Mouse (Mus musculus) limb, embryonic 10.5 days (tissue): ENCODE data around the gene Leng9. TPM values are rescaled to one million over a fixed set of nuclear protein-coding genes. Genes with fewer than 3 reads are reported as not detected.

Experiments used
- DNase-seq: peaks from one replicate; pipeline ENCODE4 v3.0.0-alpha.2; 2017; ENCODE audit warnings: low spot score
- H3K27ac ChIP-seq: fragments of 300-500 bp; sonication (generic); 2 replicates; pipeline ENCODE4 v1.5.1; 2016; ENCODE audit warnings: mild to moderate bottlenecking
- H3K27me3 ChIP-seq: fragments of 300-500 bp; sonication (generic); 2 replicates; pipeline ENCODE4 v1.6.1; 2016; ENCODE audit warnings: low read depth, mild to moderate bottlenecking; ENCODE audit not compliant: poor library complexity, severe bottlenecking
- H3K36me3 ChIP-seq: fragments of 300-500 bp; sonication (generic); 2 replicates; pipeline ENCODE4 v1.6.1; 2016; ENCODE audit warnings: mild to moderate bottlenecking, moderate library complexity
- H3K4me1 ChIP-seq: fragments of 300-500 bp; sonication (generic); 2 replicates; pipeline ENCODE4 v1.6.1; 2016
- H3K4me3 ChIP-seq: fragments of 300-500 bp; sonication (generic); 2 replicates; pipeline ENCODE4 v1.5.1; 2016; ENCODE audit warnings: mild to moderate bottlenecking, moderate library complexity
- H3K9me3 ChIP-seq: fragments of 300-500 bp; sonication (generic); replicated peaks from 2 replicates; pipeline ENCODE4 v1.6.1; 2016; ENCODE audit warnings: mild to moderate bottlenecking
- WGBS: fragments of 180-500 bp; shearing (Covaris S2); methylation state at CpG from one replicate; pipeline ENCODE4 v1.1.7; 2016; 5-methylcytosine and 5-hydroxymethylcytosine counted together
- polyA plus RNA-seq: library from polyadenylated mRNA; unstranded; fragments of >200 nt; fragmentation: Nextera tagmentation; extraction: Ambion mirVana; gene quantifications from 2 replicates; pipeline ENCODE4 v1.2.1, GENCODE M21; 2016

Gene Leng9
- polyA plus RNA-seq, 1 experiment from 2014 or later: 2.0 TPM

GRCm38 (mm10) chr7:4103411-4103810, 46.8 kb downstream of the Leng9 start:
- no peak for DNase-seq
- no peaks in the 10 kb centered on the region for H3K4me1 ChIP-seq
- no peak overlapping the region for H3K4me3 ChIP-seq
- no peak overlapping the region for H3K27ac ChIP-seq
- WGBS: 25% methylated on average over 4 of the region's 4 CpGs
- H3K36me3 ChIP-seq: no peaks in the 10 kb centered on the region
- no peaks in the 10 kb centered on the region for H3K27me3 ChIP-seq
- no peaks in the 10 kb centered on the region for H3K9me3 ChIP-seq

- no peaks in the 10 kb centered on the region for H3K36me3 ChIP-seq
- no peak overlapping the region for H3K27ac ChIP-seq
- H3K9me3 ChIP-seq: no peaks in the 10 kb centered on the region
- no peaks in the 10 kb centered on the region for H3K4me1 ChIP-seq
- WGBS: 85% methylated on average over 5 of the region's 5 CpGs
- H3K27me3 ChIP-seq: no peaks in the 10 kb centered on the region
- H3K4me3 ChIP-seq: no peak overlapping the region
- DNase-seq: no peak
These were observed 49.0 kb downstream of the Leng9 start for GRCm38 (mm10) chr7:4101144-4101543.

GRCm38 (mm10) chr7:4098832-4099231, 51.3 kb downstream of the Leng9 start:
- H3K36me3 ChIP-seq: no peaks in the 10 kb centered on the region
- no peak overlapping the region for H3K4me3 ChIP-seq
- no peaks in the 10 kb centered on the region for H3K9me3 ChIP-seq
- WGBS: 85% methylated on average over 2 of the region's 2 CpGs
- no peaks in the 10 kb centered on the region for H3K27me3 ChIP-seq
- H3K4me1 ChIP-seq: no peaks in the 10 kb centered on the region
- DNase-seq: no peak
- H3K27ac ChIP-seq: no peak overlapping the region

- no peak for DNase-seq
- H3K36me3 ChIP-seq: no peaks in the 10 kb centered on the region
- H3K27me3 ChIP-seq: no peaks in the 10 kb centered on the region
- no peak overlapping the region for H3K4me3 ChIP-seq
- H3K27ac ChIP-seq: no peak overlapping the region
- H3K4me1 ChIP-seq: no peaks in the 10 kb centered on the region
- 75% methylated on average over 2 of the region's 2 CpGs for WGBS
- H3K9me3 ChIP-seq: no peaks in the 10 kb centered on the region
These were observed 51.9 kb downstream of the Leng9 start for GRCm38 (mm10) chr7:4098301-4098700.

Other genes with a start within 250 kb of the Leng9 start
- not detected in 2 replicates for gene Lilra6, start 234.9 kb downstream of the Leng9 start, polyA plus RNA-seq
- gene Lair1, start 87.2 kb downstream of the Leng9 start, polyA plus RNA-seq: 0.13 and 0.19 TPM in 2 replicates
- 0.79 and 1.2 TPM in 2 replicates for gene Ttyh1, start 31.0 kb downstream of the Leng9 start, polyA plus RNA-seq
- 61.7 and 75.9 TPM in 2 replicates for gene Leng8, start 13.3 kb downstream of the Leng9 start, polyA plus RNA-seq
- gene Cdc42ep5, start 14.5 kb upstream of the Leng9 start, polyA plus RNA-seq: 23.5 and 32.3 TPM in 2 replicates
- gene Lilra5, start 87.4 kb upstream of the Leng9 start, polyA plus RNA-seq: not detected in 2 replicates
- gene Ncr1, start 187.3 kb upstream of the Leng9 start, polyA plus RNA-seq: not detected in 2 replicates
- 0.30 and 0.35 TPM in 2 replicates for gene Gp6, start 247.4 kb upstream of the Leng9 start, polyA plus RNA-seq